13 mouse cellular contexts compared by ENCODE assay signal in genomic region chr10:108133745-108134144, GRCm38 (mm10). TPM values are rescaled to one million over a fixed set of nuclear protein-coding genes. Genes with fewer than 3 reads are reported as not detected.
DNase-seq lines count a peak whose midpoint lies in the region; ATAC-seq and TF ChIP-seq lines count a peak whose summit lies in the region.
"Had no signal": no experiment of that assay in that cellular context is flagged by ENCODE, and none has a peak within 500 bp of the region (broad histone marks: within the 10 kb centered on the region; RNA-seq: fewer than 3 reads in every experiment).

No protein-coding gene starts in this region.

- H3K9me3 ChIP-seq in forebrain, embryonic 15.5 days: no peaks in the 10 kb centered on the region
- H3K9me3 ChIP-seq in heart, embryonic 16.5 days (replicated peaks; ENCODE audit: control insufficient read depth, low read length): no peaks in the 10 kb centered on the region
- H3K9me3 ChIP-seq in midbrain, embryonic 15.5 days: no peaks in the 10 kb centered on the region
- H3K9me3 ChIP-seq: embryonic facial prominence, embryonic 12.5 days had no signal

- 0 out of 2 replicates have a peak, but pooled peaks cover 9% of the 10 kb centered on the region for H3K4me1 ChIP-seq in forebrain, embryonic 15.5 days
- H3K4me1 ChIP-seq in heart, embryonic 16.5 days (ENCODE audit: control insufficient read depth, insufficient read depth, low read length): peaks cover 15% of the 10 kb centered on the region
- no peaks in the 10 kb centered on the region for H3K4me1 ChIP-seq in midbrain, embryonic 15.5 days
- no peaks in the 10 kb centered on the region for H3K4me1 ChIP-seq in thymus, adult 2 months (replicated peaks; ENCODE audit: control insufficient read depth, insufficient read depth, low read length)
- H3K4me1 ChIP-seq: embryonic facial prominence, embryonic 12.5 days had no signal

- peak; percentile 92 for ATAC-seq in forebrain, embryonic 15.5 days (replicated peaks)
- peak; percentile 53; the same call in 1 of the 2 replicates for ATAC-seq in heart, embryonic 16.5 days (replicated peaks; ENCODE audit: extremely low read depth, insufficient read depth, low FRiP score)
- peak; percentile 92 for ATAC-seq in midbrain, embryonic 15.5 days (replicated peaks)
- ATAC-seq: Patski had no signal

- no peak for TF ChIP-seq CTCF in layer of hippocampus, adult 2 months (conservative IDR thresholded peaks at IDR 0.05)
- no peak for TF ChIP-seq CTCF in thymus, adult 2 months (IDR thresholded peaks at IDR 0.05; ENCODE audit: borderline replicate concordance, control insufficient read depth, extremely low read depth, insufficient read depth, low read length, poor library complexity)

- no peak for TF ChIP-seq POLR2A in thymus, adult 2 months (IDR thresholded peaks at IDR 0.05; ENCODE audit: control insufficient read depth, extremely low read depth, insufficient read depth, low read length, poor library complexity)

- H3K4me2 ChIP-seq in forebrain, embryonic 15.5 days (replicated peaks): no peak overlapping the region
- H3K4me2 ChIP-seq in heart, embryonic 16.5 days (ENCODE audit: low read depth, low read length): peak overlapping the region; percentile 40; the same call in 1 of the 2 replicates
- 0 out of 2 replicates have a peak overlapping the region, but pooled peaks have one; percentile 12 for H3K4me2 ChIP-seq in midbrain, embryonic 15.5 days
- H3K4me2 ChIP-seq: embryonic facial prominence, embryonic 12.5 days had no signal

- no peak overlapping the region for H3K9ac ChIP-seq in forebrain, embryonic 15.5 days (replicated peaks)
- H3K9ac ChIP-seq in heart, embryonic 16.5 days (ENCODE audit: low read length): peak overlapping the region; percentile 50; the same call in 1 of the 2 replicates
- no peak overlapping the region for H3K9ac ChIP-seq in midbrain, embryonic 15.5 days
- H3K9ac ChIP-seq: embryonic facial prominence, embryonic 12.5 days had no signal

- no peak for DNase-seq in layer of hippocampus, adult 2 months (ENCODE audit: low spot score in 2 of 2)
- DNase-seq in layer of hippocampus, postnatal 25 days (ENCODE audit: extremely low spot score in 1 of 2, low spot score in 1 of 2): no peak
- DNase-seq in thymus, adult 2 months: no peak
- DNase-seq in urinary bladder, adult 18-20 months (ENCODE audit: low spot score in 2 of 2): no peak
- DNase-seq: cerebellum, postnatal 14 days; kidney, adult 18-20 months; right cerebral cortex, postnatal 4 days had no signal

- WGBS in forebrain, embryonic 15.5 days: 34% methylated on average over 5 of the region's 5 CpGs
- WGBS in heart, embryonic 16.5 days: 20% methylated on average over 5 of the region's 5 CpGs
- 44% methylated on average over 5 of the region's 5 CpGs for WGBS in midbrain, embryonic 15.5 days
- WGBS in thymus, adult 2 months: 91% methylated on average over 5 of the region's 5 CpGs

- peak overlapping the region; percentile 42 for H3K4me3 ChIP-seq in layer of hippocampus, adult 2 months
- H3K4me3 ChIP-seq in forebrain, embryonic 15.5 days: no peak overlapping the region
- no peak overlapping the region for H3K4me3 ChIP-seq in heart, embryonic 16.5 days (ENCODE audit: low read length)
- H3K4me3 ChIP-seq in midbrain, embryonic 15.5 days: no peak overlapping the region
- H3K4me3 ChIP-seq in thymus, adult 2 months (ENCODE audit: control insufficient read depth, insufficient read depth, low read length): no peak overlapping the region
- H3K4me3 ChIP-seq: embryonic facial prominence, embryonic 12.5 days had no signal

- peak overlapping the region; percentile 65 for H3K27ac ChIP-seq in layer of hippocampus, adult 2 months
- H3K27ac ChIP-seq in forebrain, embryonic 15.5 days (replicated peaks): peak overlapping the region; percentile 60
- H3K27ac ChIP-seq in heart, embryonic 16.5 days (ENCODE audit: low read length): peak overlapping the region; percentile 62
- H3K27ac ChIP-seq in midbrain, embryonic 15.5 days: peak overlapping the region; percentile 43; the same call in 1 of the 2 replicates
- H3K27ac ChIP-seq in thymus, adult 2 months (ENCODE audit: control insufficient read depth, insufficient read depth, low read length): no peak overlapping the region
- H3K27ac ChIP-seq: embryonic facial prominence, embryonic 12.5 days had no signal

- H3K27me3 ChIP-seq in forebrain, embryonic 15.5 days: no peaks in the 10 kb centered on the region
- H3K27me3 ChIP-seq in heart, embryonic 16.5 days (ENCODE audit: control insufficient read depth, insufficient read depth, low read length): no peaks in the 10 kb centered on the region
- H3K27me3 ChIP-seq in midbrain, embryonic 15.5 days (replicated peaks): no peaks in the 10 kb centered on the region
- no peaks in the 10 kb centered on the region for H3K27me3 ChIP-seq in thymus, adult 2 months (ENCODE audit: control insufficient read depth, insufficient read depth, low read length)
- H3K27me3 ChIP-seq: CH12.LX; embryonic facial prominence, embryonic 12.5 days; Patski had no signal

- H3K36me3 ChIP-seq in forebrain, embryonic 15.5 days: no peaks in the 10 kb centered on the region
- H3K36me3 ChIP-seq in heart, embryonic 16.5 days (ENCODE audit: control insufficient read depth, insufficient read depth): no peaks in the 10 kb centered on the region
- H3K36me3 ChIP-seq in midbrain, embryonic 15.5 days (replicated peaks): no peaks in the 10 kb centered on the region
- H3K36me3 ChIP-seq in thymus, adult 2 months (ENCODE audit: control insufficient read depth, insufficient read depth, low read length): no peaks in the 10 kb centered on the region
- H3K36me3 ChIP-seq: embryonic facial prominence, embryonic 12.5 days had no signal

RNA-seq across cellular contexts. Expression of gene Ppp1r12a, which starts 28.2 kb away (rescaled TPM):
- total RNA-seq in layer of hippocampus, adult 2 months (2021): 100 to 1,000 TPM; 128 to 133 TPM
- 100 to 1,000 TPM; 115 to 136 TPM for total RNA-seq in layer of hippocampus, postnatal 25 days (2021)
- polyA plus RNA-seq in forebrain, embryonic 15.5 days (2015; fragmentation: Nextera tagmentation; extraction: Ambion mirVana): 80.1 and 82.4 TPM in 2 replicates
- polyA plus RNA-seq in heart, embryonic 16.5 days (2015; fragmentation: Nextera tagmentation; extraction: Ambion mirVana): 91.0 and 95.4 TPM in 2 replicates
- polyA plus RNA-seq in midbrain, embryonic 15.5 days (2015; fragmentation: Nextera tagmentation; extraction: Ambion mirVana): 76.0 and 78.5 TPM in 2 replicates
- 28.2 and 29.2 TPM in 2 replicates for polyA plus RNA-seq in thymus, adult 2 months (2012; rRNA removed)
